Mouse (Mus musculus): ENCODE data around the gene Olfr1378.

DNA sequence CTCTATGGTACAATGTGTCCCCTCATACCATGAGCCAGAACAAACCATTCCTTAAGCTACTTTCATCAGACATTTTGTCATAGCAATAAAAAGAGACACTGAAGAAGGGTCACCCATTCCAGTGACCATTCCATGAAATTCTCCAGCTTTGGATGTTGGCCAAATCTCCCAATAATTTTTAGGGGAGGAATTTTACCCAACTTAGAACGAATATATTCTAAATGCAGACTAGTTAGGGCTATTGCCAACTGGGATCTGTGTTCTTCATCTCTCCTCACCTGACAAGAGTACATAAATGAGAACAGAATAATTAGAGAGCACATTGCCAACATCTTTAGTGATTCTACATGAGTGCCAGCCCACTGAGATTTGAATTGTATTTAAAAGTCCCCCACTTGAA, 47.6 kb downstream of the Olfr1378 start, which contains the start of gene Olfr54:
- no peak for TF ChIP-seq CTCF (IDR thresholded peaks at IDR 0.05; ENCODE audit: borderline replicate concordance, insufficient read depth, low read depth, low read length)
- TF ChIP-seq POLR2A (IDR thresholded peaks at IDR 0.05; ENCODE audit: borderline replicate concordance, insufficient read depth, low read length): no peak

Data from cerebellum, adult 2 months (tissue).